Mouse (Mus musculus) ZHBTc4 (cell line): Measurements from ENCODE around the gene H2-K1.

Source experiments
- DNase-seq: peaks from one replicate; pipeline ENCODE4 v3.0.0-alpha.2; 2011; ENCODE audit warnings: low read depth, low spot score

The H2-K1 gene

GRCm38 (mm10) chr17:34000150-34000537 lies at the start of gene H2-K1:
H2-K1 (minus strand) TSS chr17:34000347.
- DNase-seq = peak; percentile 84

GRCm38 (mm10) chr17:34047404-34048050 lies 47.4 kb upstream of the H2-K1 start:
- DNase-seq = no peak

DNA sequence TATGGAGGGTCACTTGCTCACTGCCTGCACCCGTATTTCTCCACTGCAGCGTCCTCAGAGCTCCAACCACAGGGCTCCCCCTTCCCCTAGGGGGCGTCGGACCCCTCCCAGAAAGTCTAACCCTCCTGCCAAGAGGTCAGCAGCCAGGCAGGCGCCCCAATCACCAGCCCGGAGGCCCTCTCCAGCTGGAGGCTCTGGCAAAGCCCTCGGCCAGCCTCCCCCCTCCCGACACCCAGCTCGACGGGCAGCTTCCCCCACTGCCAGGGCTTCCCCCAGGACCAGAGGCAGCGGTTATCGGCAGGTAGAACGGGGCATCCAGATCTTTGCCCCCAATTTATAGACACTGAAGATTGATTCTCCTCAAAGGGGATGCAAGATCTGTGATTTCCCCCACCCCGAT lies 45.8 kb upstream of the H2-K1 start:
- no peak for DNase-seq

GRCm38 (mm10) chr17:34039562-34040450 lies 39.7 kb upstream of the H2-K1 start:
- no peak for DNase-seq

DNA sequence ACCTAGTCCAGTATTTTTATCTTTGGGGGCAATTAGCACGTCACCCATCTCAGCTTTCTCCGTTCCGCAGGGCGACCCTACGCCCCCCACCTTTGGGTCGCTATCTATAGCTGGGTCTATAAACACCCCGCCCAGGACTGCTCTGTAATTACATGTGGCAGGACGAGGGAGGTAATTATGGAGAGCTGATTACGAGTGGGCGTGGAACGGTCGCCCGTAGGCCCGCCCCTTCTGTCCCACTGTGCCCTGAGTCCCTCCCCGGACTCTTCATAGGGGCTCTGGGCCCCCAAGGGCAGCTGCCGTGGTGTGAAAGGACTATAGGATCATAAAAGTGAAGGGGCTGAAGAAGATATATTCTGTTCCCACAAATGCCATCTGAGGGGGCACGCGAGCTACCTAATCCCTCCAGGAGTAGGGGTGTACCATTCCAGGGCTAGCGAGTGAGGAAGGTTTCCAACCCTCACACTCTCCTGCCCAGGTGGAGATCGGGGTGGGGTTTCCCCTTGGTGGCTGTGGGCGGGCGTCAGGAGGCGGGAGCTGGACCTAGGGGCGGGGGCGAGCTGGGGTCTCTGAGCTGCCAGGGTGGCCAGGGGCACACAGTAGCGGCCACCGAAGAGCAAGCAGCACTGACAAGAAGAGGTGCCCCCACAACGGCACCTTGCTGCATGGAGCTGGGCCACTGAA lies 38.9 kb upstream of the H2-K1 start, which contains the start of gene Col11a2:
Gene Col11a2, plus strand, starts transcription at position 560 of the 684 bp plus-strand sequence.
- DNase-seq = no peak

- no peak for DNase-seq
Measured at GRCm38 (mm10) chr17:34038440-34038839, 38.3 kb upstream of the H2-K1 start.

GRCm38 (mm10) chr17:34037241-34037640 lies 37.1 kb upstream of the H2-K1 start:
- DNase-seq = no peak

DNA sequence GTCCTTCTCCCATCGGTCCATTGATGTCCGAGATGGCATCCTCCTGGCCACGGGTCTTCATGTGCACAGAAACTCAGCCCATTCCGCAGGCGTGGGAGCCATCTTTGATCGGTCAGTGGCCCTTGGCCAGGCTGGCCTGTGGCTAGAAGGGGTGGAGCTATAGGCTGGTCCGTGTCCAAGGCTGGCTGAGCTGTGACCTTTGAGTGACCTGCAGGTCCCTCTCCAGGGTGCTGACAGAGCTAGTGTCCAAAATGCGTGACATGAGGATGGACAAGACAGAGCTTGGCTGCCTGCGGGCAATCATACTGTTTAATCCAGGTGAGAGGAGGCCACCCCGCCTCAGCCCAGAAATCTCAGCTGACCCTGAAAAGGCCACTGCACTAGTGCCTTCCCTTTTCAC lies 36.5 kb upstream of the H2-K1 start:
- DNase-seq = no peak

DNA sequence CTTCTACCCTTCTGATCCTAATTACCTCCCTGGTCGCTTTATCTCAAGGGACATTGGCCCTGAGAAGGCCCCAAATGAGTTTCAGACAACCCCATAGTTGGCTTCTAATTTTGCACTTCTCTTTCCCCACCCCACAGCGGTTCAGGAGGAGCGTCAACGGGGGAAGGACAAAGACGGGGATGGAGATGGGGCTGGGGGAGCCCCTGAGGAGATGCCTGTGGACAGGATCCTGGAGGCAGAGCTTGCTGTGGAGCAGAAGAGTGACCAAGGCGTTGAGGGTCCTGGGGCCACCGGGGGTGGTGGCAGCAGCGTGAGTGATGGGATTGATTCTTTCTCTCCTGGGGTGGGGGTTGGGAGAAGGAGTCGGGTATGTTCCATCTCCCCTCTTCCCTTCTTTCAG lies 35.4 kb upstream of the H2-K1 start:
- DNase-seq = no peak

DNA sequence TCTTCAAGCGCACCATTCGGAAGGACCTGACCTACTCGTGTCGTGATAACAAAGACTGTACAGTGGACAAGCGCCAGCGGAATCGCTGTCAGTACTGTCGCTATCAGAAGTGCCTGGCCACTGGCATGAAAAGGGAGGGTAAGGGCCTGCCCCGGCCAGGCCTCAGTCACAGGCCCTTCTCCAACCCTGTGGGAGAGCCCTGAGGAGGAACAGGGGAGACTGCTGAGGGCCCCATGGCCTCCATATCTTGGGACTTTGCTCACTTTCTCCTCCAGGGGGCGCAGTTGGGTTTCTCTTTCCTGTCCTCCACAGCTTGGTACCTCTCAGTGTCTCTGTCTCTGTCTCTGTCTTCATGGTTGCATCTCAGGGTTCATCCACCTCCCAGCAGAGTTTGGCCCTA lies 33.9 kb upstream of the H2-K1 start:
- peak; percentile 80 for DNase-seq

DNA sequence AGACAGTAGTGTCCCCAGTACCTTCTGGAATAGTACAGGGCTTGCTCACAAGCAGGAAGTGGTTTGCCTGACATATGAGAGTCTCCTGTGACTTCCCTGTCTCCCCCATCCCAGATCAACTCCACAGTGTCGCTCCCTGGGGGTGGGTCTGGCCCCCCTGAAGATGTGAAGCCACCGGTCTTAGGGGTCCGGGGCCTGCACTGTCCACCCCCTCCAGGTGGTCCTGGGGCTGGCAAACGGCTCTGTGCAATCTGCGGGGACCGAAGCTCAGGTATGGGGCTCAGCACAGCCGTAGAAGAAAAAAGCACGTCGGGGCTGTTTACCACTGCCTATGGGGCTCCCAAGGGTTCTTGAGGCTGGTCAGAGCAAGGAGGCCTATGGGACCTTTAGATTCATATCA lies 33.3 kb upstream of the H2-K1 start:
- no peak for DNase-seq

- DNase-seq = no peak
Measured at GRCm38 (mm10) chr17:34032806-34033205, 32.7 kb upstream of the H2-K1 start.

GRCm38 (mm10) chr17:34032174-34032632 lies 32.1 kb upstream of the H2-K1 start:
- no peak for DNase-seq

DNA sequence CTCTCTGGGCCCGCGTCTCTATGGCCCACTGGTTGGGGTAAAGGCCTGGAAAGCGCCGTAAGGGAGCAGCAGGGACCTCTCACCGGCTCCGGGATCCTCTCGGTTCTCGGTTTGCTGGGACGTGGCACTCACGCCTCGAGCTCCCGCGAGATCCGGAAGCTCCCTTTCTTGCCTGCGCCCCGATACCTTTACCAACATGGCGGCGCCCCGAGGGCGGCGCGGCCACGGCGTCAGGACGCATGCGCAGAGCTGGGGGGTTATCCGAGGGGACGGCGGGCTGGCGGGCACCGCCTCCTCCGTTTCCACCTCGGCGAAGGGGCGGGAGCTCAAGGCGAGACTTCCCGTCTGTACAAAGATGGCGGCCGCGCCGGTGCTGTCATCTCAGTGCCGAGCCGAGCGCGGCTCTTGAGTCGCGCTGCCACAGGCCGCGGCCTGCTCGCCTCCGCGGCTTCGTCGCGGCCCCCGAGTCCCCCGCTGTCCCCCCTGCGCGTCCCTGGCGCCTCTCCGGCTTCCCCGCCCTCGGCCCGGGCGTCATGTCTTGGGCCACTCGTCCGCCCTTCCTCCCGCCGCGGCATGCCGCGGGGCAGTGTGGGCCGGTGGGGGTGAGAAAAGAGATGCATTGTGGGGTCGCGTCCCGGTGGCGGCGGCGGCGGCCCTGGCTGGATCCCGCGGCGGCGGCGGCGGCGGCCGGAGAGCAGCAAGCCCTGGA lies 31.5 kb upstream of the H2-K1 start, which contains the start of the genes Slc39a7 and Rxrb:
Gene Slc39a7, minus strand, starts transcription at position 218 of the 709 bp plus-strand sequence.
Gene Rxrb, plus strand, starts transcription at position 348 of the 709 bp plus-strand sequence.
- peak; percentile 99 for DNase-seq

GRCm38 (mm10) chr17:34030861-34031326 lies 30.7 kb upstream of the H2-K1 start:
- no peak for DNase-seq

DNA sequence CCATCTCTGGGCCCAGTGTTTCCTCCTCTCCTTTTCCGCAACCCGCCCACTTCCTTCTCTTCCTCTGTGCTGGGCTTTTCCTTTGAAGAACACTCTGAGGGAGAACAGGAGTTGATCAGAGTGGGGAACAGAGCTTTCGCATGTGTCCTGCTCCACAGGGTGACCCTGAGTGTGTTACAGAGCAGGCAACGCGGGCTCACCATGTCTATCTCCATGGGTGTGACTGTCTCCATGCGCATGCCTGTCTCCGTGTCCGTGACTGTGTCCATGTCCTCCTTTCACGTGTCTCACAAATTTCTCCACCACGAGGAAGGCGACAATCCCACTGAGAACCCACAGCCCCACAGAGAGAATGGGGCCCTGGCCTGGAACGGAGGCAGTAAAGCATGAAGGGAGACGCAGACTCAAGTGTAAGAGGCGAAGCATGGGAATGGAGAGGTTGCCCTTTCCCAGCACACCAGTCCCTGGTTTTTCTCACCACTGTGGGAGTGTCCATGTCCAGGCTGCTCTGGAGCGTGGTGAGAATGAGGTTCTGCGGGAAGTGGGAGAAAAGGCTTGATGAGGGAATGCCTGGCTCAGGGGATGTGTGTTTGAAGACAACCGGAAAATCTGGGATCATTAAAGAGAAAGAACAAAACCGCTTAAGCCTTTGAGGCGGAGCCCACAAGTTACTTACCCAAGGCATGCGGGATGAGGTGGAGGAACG lies 29.9 kb upstream of the H2-K1 start:
- no peak for DNase-seq

DNA sequence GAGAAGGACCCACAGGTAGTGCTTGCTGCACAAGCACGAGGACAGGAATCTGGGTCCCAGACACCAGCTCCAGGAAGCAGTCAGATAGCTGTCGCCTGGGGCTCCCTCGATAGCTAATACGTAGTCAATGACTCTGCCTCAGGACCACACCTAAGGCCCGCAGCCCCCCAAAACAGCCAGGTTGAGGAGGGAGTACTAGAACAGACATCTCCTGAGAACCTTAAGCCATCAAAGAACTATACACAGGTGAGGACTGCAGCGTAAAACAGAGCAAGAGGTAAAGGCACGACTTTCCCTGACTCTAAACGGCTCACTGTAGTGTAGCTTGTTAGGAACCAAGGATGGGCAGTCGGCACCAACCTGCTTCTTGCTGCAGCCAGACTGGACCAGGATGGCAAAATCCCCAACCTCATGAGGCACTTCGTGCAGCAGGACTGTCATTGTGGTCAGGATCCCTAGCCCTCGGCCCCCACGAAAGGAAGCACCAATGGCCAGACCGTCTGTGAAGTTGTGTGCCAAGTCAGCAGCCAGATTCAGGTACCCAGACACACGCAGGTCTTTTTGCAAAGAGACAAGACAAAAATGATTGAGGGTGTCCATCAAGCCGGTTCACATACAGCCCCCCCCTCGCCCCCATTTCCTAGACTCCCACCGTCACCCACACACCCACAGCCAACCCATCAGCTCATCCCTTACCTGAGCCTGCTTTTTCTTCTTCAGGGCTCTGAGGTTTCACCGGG lies 29.2 kb upstream of the H2-K1 start:
- no peak for DNase-seq

DNA sequence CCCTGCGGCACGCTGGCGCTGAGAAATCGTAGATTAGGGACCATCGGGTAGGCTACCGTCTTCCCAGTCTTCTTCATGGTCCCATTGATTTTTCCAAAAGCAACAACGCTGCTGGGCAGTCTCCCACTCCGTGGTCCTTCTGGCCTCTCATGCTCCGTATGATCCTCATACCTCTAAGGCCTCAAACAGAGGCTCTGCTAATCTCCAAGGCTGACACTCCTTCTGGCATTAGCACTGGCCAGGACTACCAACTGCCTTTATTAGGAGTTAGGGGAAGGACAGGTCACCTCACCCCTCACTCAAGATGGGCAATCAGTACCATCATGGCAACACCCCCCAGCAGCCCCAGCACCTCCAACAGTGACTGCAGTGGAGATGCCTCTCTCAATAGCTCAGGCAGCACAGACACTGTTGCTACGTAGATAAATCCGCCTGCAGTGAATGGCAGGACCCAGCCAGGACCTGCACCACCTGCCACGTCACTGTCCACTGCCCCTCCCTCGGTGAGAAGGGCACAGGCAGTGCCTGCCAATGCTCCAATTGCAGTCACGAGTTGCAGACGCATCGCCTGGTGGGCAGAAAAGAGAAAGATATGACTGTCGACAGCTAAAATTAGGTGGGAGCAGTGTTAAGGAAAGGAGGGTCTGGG lies 28.5 kb upstream of the H2-K1 start:
- DNase-seq = no peak

DNA sequence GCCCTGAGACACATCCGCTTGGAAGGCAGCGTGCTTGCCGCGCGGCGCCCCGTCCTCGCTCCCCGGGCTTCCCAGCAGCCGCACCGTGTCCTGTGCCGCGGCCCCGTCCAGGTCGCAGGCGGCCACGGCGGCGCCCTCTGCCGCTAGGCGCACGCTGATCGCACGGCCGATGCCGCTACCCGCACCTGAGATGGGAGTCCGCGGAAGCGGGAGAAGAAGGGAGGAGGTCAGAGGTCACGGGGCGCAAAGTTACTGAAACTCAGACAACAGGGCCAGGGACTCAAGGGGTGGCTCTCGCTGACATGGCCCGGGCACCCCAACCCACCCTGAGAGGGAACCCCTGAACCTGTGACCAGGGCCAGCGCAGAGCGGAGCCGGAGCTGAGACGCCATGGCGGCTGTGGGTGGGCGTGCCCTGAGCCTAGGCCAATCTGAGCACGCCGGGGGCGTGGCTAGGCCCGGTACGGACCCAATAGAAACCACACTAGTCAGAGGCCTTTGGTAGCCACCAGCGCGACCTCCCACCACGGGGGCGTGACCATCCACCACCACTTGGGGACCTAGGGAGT lies 27.6 kb upstream of the H2-K1 start, which contains the start of gene H2-Ke6:
Gene H2-Ke6, minus strand, starts transcription at position 405 of the 568 bp plus-strand sequence.
- DNase-seq = peak; percentile 98
